Mouse (Mus musculus): Measurements from ENCODE around the gene Ppm1e.

The Ppm1e gene

DNA sequence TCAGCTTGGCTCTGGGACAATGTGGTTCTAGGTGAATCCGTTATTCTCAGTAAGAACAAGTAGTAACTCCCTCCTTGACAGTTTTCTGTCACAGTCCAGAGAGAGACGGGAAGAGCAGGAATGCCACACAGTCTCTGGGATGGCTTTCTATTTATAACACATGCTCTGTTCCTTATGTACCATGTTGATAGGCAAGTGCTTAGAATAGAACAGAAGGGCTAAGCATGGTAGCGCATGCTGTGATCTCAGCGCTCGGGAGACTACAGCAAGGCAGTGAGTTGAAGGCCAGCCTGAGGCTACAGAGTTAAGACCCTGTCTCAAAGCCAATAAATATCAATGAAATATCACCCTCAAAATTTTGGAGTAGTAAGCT, 111.3 kb downstream of the Ppm1e start:
- DNase-seq, result no peak

DNA sequence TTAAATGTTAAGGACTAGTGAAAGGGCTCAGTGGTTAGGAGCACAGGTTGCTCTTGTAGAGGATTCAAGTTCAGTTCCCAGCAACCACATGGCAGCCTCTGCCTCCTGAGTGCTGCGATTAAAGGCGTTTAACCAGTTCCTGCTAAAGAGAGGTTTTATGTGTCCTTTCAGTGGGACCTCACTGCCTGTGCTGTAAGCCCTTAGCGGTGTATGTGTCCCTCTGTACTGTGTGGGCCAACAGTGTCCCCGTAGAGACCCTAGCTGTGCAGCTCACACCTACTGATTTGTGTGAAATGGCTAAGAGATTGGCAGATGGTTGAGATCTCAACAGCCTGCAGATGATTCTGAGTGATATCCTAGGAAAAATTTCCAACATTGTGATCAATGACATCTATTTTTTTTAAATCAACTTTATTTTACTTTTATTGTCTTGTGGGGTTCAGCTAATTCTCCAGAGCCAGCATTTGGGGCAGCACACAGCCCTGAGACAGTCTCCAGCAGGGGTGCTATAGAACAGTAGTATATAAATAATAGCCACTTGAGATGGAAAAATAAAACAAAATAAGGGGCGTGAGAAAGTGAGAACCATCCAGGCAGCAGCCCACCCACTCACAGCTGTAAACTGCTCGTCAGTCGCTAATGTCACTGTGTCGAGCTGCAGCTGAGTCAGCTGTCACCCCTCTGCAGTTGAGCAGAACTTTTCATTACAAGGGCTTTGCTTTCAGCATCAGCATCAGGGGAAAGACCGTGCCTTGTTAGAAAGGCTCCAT, 111.9 kb downstream of the Ppm1e start:
- DNase-seq, result no peak

DNA sequence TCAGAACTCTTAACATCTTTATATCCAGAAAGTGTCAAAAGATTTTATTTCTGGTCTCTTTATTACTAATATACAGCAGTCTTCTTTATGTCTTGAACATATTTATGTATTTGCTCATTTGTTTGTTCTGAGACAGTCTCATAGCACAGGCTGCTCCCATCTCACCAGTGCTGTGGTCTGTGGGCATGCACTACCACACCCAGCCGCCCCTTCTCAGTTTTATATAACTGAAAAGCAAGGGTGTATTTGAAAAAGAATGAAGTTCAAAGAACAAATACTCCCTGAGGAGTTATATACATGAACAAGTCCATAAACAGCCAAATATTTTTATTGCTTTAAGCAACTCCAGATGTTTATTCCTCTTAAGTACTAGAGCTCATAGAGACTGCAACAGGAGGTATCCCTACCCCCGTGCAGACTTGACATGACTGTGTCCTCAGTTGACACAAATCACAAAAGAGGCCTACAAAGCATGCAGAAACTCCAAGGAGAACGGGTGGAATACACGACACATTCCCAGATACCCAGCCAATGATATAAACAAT, 112.6 kb downstream of the Ppm1e start:
- no peak for DNase-seq

DNA sequence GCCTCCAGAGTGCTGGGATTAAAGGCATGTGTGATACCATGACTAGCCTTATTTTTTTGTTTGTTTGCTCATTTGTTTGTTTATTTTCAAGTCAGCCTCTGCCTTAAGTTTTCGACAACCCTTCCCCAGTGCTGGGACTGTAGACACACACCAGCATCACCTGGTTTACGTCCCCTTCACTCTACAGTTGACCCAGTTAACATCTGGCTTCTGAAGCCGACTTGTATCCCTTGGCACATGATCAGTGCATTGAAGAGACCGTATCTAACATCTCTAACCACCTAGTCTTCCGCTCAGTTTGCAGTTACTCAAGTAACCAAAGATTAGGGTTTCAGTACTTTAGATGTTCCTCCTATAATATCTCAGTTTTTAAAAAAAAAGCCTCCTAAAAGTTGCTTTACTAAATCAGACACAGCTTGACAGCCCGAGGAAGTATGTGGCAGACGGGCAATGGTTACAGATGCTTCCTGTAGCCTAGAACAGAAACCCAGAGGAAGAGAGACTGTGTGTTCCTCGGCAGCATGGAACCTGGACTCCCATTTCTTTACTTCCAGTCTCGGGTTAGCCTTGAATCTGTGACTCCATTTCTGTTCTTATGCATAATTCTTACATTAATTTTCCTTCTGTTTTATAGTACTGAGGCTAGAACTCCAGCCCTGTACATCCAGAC, 113.5 kb downstream of the Ppm1e start:
- DNase-seq, result no peak

DNA sequence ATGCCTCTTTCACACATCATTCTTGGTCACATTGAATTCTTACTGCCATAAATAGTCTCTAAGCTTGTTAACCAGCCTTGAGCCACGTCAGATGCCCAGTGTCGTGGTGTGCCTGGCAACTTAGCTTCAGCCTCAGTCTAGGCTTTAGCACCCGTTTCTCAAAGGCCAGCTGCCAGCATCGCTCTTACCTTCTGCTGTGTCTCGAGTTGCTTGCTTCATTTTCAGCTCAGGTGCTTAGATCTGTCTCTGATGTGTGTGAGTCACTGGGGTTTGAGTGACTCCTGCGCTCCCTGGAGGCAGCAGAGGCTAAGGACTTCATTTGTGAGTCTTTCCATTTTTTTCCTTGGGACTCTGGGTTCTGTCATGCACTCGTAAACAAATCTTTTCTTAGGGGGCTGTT, 117.6 kb downstream of the Ppm1e start:
- DNase-seq, result no peak

DNA sequence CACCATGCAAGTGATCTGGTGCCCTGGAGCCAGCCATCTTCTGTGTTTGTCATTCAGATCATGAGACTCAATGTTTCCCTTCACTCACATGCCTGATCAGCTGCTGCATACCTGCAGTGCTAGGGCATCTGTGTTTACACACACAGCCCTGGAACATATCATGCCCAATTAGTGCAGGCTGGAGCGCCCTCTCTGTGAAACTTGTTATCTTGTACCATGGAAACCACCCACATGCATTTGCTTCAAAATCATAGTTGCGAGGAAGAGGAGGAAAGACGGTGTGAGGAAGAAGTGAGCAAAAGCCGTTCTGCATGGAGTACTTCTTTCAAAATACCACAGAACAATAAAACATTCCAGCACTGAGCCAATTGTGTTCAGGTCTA, 118.0 kb downstream of the Ppm1e start:
- no peak for DNase-seq

DNA sequence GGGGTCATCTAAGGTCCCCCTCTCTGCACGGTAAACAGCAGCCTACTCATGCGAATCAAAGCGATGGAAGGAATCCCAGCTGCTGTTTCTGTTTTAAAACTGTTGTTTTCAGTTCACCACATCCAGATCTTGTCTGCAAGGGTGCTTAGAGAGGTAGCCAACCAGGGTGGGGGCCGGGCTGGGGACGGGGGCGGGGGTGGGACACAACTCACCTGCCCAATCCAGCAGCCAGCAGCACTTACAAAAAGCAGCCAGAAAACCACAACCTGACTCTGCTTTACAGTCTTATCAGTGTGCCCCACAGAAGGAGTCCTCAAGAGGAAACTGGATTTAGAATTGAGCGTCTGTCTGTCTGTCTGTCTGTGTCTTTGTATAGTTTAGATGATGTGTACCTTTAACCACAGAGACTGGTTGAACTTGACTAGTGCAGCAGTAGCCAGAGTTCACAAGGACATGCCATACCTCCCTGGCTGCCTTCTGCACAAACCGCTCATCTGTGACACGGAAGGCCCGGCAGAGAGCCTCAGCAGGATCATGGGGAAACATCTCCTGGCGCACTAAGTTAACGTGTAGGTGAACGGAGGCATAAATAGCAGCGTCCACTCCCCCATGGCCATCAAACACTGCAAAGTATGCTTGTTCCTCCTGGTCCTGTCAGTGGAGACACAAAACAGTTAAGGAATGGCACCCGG, 118.5 kb downstream of the Ppm1e start:
- DNase-seq, result no peak

DNA sequence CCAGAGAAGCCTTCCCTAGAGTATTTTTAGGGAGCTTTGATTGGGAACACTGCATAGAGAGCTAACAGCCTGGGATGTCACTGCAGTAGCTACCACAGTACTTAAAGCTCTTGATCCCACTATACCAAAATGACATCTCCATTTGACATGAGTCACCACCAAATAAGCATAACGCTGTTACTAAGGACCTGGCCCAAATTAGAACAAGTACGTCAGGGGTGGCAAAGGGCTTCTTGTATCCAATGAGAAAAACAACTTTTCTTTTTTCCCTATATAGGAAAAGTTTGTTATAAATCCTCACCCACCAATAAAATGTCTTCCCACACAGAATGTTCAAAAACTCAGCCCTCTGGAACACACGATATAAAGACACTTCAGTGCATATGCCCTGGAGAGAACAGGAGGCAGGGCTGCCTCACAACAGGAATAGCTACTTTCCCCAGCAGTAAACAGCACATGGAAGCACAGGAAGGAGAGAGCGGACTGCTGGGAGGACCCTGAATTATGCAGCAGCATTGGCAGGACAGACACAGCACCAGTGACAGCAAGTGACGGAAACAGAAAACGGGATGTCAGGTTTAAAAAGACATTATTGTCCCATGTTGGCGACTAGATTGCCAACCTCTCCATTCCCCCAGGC, 119.8 kb downstream of the Ppm1e start:
- no peak for DNase-seq

DNA sequence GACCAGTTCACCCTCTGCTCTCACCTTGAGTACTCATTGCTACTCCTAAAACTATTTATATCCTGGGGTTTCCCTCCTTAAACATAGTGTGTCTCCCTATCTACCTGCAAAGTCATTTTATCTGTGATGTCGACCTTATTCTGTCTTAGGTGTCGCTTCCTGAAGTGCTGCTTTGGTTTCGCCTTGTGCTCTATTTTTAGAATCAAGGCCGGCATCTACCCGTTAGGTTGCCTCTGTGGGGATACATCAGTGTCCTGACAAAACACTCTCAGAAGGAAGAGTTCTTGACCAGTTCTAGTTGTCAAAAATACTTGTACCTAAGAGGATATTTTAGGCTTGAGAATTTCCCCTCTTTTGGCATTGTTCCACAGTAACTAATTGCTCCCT, 123.3 kb downstream of the Ppm1e start:
- no peak for DNase-seq

DNA sequence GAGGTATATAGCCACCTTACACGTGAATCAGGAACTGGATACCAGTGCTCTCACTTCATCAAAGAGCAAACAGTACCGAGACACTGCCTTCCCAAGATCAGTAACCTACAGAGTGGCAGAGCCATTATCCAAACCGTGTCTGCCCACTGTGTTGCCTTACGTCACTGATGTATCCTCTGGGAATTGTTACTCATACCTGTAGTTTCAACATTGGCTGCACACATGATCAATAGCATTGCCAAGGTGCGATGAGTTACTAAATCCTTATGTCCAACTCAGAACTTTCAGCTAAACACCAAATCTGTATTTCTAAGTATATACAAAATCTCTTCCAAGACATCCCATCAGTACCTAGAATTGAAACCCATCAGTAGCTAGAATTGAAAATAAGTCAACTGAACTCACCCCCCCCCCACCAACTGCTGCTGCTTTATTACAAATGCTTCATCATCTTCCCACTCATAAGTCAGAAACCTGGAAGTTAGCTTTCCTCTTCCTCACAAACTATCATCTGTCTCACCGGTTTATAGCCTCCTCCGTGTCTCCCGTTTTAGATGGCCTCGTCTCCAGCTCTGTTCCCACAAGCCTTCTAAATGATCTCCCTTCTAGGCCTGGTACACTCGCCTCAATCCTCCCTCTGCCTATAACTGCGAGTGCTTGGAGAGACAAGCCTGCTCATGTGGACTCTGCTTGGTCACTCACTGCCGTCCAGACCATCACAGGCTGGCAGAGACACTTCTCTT, 123.9 kb downstream of the Ppm1e start:
- no peak for DNase-seq

DNA sequence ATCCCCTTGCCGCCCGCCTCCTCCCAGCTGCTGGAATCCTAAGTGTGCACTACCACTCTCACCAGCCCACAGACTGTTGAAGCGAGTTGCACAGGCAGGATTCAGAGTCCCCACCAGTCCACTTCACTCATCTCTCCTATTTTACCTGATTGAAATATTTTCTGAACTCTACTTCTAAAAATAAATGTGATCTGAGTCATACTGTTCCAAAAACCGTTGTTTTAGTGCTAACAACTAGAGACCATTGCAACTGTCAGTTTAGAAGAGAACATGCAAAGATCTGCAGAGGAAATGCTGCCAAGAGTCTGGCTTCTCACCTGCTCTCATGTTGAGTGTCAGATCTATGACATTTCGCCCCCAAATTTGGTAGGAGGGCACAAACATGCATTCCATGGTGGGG, 125.4 kb downstream of the Ppm1e start:
- no peak for DNase-seq

DNA sequence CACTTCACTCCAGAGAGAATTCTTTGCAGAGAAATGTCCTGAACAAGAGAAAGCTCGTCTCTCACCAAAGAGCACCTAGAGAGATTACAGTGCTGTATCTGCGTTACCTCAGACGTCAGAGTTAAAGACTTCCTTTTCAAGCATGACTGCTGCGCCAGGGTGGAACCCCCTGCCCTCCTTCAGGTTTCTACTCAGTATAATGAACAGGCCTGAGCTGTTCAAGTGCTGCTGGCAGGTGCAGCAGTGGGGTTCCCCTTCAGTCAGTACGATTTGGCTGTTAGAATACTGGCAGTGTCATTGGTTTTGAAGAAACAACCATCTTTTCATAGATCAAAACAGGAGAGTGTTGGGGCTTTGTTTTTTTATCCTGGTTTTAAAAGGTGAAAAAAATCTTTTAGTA, 131.8 kb downstream of the Ppm1e start:
- DNase-seq, result no peak

DNA sequence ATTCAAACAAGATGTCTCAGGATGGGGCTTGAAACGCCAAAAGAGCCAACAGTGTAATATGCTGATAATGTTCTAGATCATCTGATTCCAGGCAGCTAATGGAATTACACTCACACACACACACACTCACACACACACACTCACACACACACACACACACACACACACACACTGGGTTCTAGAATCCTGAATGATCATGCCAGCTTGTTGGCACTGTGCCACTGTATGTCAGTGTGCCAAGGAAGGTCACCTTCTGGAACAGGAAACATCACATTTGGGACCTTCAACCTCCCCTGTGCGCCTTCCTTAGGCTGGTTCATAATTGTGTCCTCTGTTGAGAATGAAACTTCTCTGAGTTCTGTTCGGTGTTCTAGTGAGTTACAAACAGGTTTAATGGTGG, 136.1 kb downstream of the Ppm1e start:
- DNase-seq, result peak; percentile 13

DNA sequence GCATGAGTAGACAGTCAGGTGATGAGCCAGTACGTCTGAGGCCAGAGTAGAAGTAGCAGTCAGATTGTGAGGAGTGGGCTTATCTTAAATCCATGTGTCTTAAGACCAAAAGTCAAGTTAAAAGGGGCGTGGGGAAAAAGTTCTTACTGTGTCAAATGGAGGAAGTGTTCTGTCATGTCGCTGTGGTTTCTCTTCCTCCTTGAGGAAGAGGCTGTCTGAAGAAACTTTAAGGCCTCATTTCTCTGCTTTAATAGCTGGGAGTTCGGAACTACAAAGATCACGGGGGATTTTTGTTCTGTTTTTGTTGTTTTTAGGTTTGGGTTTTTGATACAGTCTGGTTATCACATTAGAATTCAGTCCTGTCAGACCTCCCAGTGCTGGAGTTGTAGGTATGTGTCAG, 146.5 kb downstream of the Ppm1e start:
- no peak for DNase-seq
